Mouse (Mus musculus) brain, adult 2 months (tissue): Measurements from ENCODE around the gene Klf13.
A peak's percentile ranks its signal among the peaks of the same experiment; 100 is the strongest.

Experiments used
- DNase-seq: peaks from one replicate; pipeline ENCODE4 v3.0.0; 2011; ENCODE audit warnings: low read depth, low spot score

The Klf13 gene

GRCm38 (mm10) chr7:63938914-63939396, at the start of gene Klf13:
Gene Klf13, minus strand, starts transcription at chr7:63938915.
- DNase-seq = peak; percentile 100

- DNase-seq = no peak
Measured at GRCm38 (mm10) chr7:63988391-63988790, 49.7 kb upstream of the Klf13 start.

GRCm38 (mm10) chr7:63986407-63987182, 47.9 kb upstream of the Klf13 start:
- DNase-seq = peak; percentile 95

DNA sequence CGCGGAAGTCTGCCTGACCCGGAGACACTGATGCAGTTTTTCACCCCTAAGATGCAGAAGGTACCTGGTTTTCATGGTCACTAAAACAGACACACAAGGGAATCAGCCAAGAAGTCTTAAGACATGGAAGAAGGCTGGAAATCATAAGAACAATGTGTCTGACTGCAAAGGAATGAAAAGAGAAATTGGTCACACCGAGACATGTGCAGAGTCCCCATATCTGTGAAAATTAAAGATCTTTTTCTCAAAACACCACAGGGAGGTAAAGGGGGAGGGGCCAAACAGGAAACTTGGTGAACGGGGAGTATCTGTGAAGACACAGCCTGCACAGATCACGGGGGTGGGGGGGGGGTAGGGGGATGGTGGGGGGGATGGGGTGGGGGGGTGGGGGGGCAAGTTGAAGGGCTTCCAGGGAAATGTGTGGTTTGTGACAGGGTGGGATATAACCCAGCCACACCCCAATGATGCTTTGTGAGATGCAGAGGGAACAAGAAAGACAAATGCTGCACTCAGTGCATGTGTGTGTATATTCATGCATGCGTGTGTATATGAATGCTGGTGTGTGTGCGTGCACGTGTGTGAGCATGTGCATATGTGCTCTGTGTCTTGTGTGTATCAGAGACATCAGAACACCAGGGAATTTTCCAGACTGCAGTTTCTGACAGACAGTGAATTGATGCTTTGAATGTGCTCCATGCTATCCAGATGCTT, 47.1 kb upstream of the Klf13 start:
- DNase-seq = no peak

GRCm38 (mm10) chr7:63985266-63985665, 46.6 kb upstream of the Klf13 start:
- no peak for DNase-seq

DNA sequence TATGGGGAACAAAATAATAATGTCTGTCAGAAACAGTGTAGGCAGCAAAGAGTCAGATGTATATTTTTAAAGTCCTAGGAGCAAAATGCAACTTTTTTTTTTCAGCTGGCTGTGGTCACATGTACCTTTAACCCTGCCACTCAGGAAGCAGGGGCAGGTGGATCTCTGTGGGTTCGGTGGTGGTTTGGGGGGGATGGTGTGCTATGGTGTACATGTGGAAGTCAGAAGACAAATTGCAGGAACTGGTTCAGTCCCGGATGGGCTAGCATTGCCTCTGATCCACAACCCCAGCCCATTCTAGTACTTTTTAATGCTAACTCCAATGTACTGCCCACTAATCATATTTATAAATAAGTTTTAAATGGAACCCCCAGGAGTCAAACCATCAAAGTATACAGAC, 45.6 kb upstream of the Klf13 start:
- DNase-seq = no peak

GRCm38 (mm10) chr7:63977631-63978030, 38.9 kb upstream of the Klf13 start:
- no peak for DNase-seq

DNA sequence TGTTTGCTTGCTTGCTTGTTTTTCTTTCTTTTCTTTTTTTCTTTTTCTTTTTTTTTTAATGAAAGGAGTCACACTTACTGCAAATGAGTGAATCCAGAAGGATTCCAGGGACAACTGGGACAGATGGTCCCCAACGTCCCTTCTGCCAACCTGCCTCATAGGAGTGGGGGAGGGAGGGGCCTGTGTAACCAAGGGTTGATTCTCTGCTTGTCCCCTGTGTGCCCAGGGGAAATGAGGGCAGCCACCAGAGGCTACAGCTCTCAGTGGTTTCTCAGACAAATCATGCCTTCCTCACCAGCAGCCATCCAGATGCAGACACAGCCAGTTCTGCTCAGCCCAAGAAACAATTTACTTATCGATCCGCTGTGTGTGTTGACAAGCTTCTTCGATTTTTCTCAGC, 32.3 kb upstream of the Klf13 start:
- DNase-seq = peak; percentile 92

GRCm38 (mm10) chr7:63969941-63970340, 31.2 kb upstream of the Klf13 start:
- no peak for DNase-seq

GRCm38 (mm10) chr7:63965635-63966418, 27.1 kb upstream of the Klf13 start:
- DNase-seq = no peak

DNA sequence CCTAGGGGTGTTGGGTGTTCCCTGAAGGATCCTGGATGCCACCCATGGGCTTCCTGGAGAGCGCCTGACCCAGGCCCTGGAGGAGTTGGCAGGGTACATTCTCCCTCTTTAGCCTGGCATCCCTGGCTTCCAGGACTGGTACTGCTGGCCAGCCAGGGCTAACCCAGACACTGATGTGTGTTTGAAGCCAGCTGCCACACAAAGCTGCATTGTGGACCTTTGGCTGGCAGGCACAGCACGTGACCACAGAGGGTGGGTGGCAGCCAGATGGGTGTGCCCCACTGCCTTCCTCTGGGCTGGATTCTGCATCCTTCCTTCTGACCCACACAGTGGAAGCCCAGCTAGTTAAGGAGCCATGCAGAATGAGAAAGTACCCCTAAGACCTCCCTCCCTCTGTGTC, 26.4 kb upstream of the Klf13 start:
- peak; percentile 90 for DNase-seq

- no peak for DNase-seq
Measured at GRCm38 (mm10) chr7:63964121-63964520, 25.4 kb upstream of the Klf13 start.

GRCm38 (mm10) chr7:63963632-63964031, 24.9 kb upstream of the Klf13 start:
- no peak for DNase-seq

- peak; percentile 79 for DNase-seq
Measured at GRCm38 (mm10) chr7:63957872-63958640, 19.3 kb upstream of the Klf13 start.

DNA sequence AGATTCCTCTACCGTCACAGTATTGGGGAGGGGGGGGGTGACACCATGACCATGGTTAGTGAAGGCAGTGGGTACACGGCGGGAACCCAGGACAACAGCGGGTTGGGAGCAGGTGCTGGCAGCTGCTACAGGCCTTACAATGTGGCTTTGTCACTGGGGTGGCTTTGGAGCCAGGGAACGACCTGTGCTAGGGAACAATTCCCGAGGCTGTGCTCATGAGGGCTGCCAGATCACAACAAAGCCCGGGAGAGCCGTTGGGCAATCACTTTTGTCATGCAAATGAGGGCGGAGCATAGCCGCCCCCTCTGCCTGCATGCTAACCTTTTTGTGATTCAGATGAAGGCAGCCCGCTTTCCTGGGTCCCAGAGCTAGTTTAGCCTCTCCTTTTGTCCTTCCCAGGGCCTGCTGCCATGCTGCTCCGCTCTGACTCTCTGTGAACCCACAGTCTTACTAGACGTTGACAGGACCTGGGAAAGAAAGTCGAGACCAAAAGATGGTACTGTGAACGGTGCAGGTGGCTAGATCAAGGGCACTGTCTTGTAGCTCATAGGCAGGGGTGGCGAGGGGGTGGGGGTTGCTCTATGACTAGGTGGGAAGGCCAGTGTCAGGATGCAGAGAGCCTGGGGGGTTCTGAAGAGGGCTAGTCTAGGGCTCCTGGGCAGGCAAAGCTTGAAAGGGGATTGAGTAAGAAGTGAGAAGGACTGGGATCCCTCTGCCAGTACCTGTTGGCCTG, 18.4 kb upstream of the Klf13 start:
- peak; percentile 94 for DNase-seq

- no peak for DNase-seq
Measured at GRCm38 (mm10) chr7:63956138-63956823, 17.6 kb upstream of the Klf13 start.

GRCm38 (mm10) chr7:63955440-63955839, 16.7 kb upstream of the Klf13 start:
- no peak for DNase-seq

- no peak for DNase-seq
Measured at GRCm38 (mm10) chr7:63952077-63952898, 13.6 kb upstream of the Klf13 start.

DNA sequence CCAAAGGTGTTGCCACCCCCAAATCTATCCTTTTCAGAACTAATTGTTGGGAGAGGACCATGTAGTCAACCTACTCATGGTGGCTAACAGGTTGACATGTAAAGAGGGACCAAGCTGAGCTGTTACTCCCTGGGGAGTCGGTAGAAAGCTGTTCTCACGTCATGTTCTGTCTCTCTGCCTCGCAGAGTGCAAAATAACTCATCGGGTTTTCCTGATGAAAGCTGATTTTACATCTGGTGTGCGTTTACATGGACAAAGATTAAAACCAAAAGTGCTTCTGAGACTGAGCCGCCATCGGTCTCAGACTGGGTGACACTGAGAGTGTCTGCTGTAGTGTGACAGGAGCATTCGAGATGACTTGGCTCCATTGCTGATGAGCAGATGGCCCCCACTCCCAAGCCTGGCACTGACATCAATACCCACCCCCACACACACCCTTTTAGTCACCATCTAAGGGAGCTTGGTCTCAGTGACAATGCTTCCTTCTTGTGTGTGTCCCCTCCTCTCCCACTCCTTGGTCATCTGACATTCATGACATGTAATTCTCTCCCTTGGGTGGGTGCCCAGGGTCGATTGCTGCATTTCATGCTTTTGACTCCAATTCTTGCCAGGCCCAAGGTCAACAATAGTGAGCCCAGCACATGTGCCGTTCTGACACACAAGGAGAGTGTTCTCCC, 12.4 kb upstream of the Klf13 start:
- peak; percentile 91 for DNase-seq
